Mouse (Mus musculus) urinary bladder, postnatal 4 days (tissue): ENCODE results near the gene Ndc1.

Experiments used
- DNase-seq, 2 experiments: peaks; one replicate each; pipeline ENCODE4 v3.0.0; 2021 to 2022; ENCODE audit warnings: low spot score in 2 of 2

Gene Ndc1

DNA sequence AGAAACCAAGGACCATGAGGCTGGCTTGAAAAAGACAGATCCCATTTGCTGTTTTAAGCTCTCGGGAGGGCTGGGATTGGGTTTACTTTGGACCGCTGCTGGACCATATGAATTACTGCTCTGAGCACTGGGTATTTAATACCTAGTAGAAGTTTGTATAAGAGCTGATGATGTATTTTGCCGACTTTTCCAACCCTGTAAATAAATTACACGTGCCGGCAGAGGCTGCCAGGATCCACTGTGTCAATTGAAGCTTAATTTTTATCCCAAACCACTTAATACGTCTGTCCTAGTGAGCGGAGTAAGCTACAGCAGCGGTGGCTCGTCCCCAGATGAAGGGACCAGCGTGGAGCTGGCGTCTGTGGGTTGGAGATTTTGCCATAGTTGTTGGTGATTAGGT lies 74.7 kb downstream of the Ndc1 start:
- no peak for DNase-seq

DNA sequence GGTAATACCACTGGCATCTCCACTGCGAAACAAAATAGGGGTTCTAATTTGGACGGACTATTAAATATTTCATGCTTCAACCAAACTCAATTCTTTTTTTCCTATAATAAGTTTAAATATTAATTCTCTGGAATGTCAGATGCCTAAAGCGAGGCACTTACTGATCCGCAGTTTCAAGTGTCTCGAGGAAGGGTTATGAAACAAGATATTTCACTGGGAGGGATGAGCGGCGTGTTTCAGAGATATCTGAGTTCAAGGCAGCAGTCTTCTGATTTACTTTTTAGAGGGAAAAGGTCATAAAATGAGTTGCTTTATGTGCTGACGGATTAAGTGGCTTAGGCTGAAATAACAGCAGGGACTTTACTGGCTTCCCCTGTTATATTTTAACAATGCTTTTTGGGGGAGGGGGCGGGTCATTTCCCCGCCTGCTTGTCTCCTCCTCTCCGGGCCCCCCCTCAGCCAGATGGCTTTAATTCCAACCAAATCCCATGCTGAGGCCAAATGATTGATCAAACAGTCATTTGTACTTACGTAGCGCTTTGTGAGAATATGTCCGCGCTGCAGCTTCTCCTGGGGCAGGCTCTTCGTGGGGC lies 75.4 kb downstream of the Ndc1 start:
- DNase-seq: no peak

DNA sequence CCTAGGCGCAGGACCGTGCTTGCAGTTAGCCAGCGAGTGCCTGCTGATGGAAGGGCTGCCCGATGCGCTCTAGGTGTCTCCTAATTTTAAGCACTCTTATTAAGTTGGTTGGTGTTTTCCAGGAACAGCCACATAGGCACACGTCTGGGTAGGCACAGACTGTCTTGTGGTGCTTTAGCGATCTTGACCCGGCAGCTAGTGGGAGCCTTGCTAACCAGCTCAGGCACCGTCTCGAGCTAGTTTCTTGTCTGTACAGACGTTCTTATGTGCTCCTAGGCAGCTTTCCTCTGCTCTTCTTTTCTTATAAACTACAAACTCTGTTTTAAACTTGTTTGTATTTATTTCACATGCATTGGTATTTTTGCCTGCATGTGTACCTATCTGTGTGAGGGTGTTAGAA lies 76.0 kb downstream of the Ndc1 start:
- DNase-seq: no peak

DNA sequence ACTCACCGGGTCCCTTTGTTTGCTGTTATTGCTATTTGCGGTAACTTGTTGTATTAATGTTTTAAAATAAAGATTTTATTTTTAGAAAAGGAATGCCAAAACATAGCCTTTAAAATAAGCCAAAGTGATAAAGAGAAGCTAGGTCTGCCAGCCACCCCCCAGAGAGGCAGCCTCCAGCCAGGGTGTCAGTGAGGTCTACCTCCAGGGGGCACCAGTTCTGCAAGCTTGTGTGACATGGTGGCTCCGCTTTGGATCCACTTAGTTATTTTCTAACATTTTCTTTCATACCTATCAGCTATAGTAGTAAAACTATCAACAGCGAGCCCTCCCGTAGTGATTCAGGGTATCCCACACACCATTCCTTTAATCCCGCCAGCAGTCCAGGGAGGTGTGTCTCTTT lies 80.9 kb downstream of the Ndc1 start:
- DNase-seq: no peak

DNA sequence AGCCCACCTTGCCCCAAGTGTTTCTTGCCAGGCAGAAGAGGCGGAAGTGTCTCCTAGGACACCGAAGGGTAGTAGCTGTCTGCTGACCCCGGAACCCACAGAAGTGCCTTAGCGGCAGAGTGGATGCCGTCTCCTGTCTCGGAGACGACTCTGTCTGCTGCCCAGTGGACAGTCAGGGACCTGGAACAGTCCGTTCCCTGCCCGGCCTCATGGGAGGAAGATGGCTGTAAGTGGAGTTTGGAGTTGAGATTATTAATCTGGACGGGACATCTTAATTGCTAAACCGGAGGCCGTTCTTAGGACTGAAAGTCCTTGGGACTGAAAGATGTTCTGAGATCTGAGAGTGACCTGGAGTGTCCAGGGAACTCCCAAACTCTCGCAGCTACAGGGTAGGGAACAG lies 81.9 kb downstream of the Ndc1 start:
- DNase-seq: no peak

DNA sequence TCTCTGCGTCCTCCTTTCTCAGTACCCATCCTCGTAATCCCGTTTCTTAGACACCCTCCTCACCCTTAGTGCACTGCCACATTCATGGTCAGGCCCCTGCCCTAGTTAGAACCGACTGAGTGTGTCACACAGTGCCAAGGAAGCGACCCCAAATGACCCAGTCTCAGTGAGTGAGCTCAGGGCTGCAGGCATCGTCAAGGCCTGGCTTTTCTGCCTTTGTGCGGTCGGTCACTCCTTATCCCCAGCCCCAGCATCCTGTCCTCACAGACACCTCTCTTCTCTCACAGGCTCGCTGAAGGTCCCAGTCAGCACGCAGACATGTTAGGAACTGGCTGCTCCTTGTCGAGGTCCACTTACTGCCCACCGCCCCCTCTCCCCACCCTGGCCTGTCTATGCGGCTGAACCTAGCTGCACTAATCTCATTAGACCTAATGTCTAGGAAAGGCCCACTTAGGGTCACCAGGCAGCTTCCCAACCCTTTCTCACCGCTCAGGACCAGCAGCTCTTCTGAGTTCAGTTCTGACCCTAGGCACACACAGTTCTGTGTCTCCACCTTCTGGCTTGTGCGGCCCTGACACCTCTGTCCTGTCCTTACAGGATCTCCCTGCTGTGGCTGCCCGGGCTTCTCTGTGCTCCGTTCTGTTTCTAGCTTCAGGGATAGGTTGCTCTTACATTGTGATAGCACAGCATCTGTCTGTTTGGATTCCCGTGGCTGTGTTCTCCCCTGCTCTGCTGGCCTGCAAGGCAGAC lies 84.9 kb downstream of the Ndc1 start:
- DNase-seq: no peak

DNA sequence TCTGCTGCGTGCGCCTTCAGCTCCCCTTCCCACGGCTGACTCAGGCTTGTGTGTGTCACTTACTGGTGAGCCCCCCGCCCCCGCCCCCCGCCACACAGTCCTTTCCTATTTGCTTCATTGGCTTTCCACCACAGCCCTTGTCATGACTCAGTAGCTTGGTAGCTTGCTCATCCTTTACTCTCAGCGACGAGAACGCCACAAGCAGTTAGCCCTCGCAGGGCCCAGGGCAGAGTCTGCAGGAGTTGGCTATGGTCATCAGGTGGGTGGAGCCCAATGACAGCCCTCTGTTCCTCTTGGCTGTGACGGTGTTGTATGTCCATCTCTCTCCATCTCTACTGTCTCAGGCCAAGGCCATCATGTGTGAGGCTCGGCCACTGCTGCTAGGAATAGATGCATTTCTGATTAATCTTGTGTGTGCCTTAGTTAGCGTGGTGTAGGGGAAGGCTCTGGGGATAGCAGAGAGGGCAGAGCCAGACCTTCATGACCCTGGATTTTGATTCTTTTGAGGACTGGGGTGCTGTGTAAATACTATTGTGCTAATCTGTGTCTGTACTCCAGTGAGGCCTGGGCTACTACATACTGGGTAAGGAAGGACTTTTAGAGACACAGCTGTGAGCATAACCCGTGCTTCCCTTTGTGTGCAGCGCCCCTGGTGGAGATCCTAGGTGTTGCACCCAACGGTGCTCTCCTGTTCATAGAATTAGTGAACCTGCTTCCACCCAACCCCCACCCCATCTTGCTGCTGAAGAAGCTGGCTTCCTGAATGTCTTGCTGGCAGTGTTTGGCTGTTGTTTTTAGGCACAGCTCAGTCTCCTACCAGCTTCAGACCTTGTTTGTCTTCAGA lies 85.8 kb downstream of the Ndc1 start:
- peak; percentile 73 to 93 for DNase-seq

DNA sequence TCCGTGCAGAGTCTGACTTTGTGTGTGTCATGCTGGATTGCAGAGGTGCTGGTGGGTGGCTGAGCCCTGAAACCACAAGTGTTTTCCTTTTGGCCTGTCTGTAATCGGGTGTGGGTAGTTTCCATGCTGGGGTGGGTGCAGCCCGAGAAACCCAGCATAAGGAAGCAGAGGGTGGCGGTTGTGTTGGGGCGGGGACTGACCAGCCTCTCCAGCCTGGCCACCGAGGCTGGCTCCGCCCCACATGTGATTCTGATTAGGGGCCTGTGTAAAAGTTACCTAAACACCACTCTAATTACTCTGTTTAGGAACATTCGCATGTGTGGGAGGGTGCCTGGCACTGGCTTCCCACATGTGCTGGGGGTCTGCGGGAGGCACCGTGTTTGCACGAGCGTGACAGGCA lies 90.0 kb downstream of the Ndc1 start:
- no peak for DNase-seq

DNA sequence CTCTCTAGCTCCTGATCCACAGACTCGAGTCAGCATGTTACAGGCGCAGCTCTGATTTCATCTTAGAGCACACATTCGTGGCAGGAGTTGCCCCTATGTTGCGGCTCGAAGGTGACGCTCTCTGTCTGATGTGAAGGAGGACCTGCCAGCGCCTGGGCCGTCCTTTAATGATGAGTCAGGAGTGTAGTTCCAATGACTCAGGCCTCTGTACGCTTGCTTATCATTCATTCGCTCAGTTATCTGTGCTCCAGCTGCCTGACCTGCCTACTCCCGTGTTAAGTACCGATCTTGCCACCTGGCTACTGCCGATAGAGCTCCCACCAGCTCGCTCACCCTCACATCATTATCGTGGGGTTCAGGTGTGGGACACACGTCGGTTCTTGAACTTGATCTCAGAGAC lies 91.3 kb downstream of the Ndc1 start:
- no peak for DNase-seq

DNA sequence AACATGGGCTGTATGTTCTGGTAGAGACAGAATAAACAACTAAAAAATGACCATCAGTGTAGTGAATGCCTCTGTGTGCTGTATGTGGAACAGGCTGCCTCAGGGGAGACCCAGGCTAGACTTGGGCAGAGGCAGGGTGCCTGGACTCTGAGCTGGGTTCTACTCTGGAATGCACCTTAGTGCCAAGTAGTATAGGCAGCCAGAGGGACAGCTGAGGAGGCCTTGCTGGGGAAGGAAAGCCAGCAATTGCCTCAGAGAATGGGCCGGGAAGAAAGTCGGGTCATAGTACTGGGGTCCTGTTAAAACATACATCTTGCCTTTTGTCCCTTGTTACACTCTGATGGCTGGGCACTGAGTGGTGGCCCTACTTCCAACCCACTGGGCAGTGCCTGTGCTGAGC lies 91.9 kb downstream of the Ndc1 start:
- DNase-seq: no peak

DNA sequence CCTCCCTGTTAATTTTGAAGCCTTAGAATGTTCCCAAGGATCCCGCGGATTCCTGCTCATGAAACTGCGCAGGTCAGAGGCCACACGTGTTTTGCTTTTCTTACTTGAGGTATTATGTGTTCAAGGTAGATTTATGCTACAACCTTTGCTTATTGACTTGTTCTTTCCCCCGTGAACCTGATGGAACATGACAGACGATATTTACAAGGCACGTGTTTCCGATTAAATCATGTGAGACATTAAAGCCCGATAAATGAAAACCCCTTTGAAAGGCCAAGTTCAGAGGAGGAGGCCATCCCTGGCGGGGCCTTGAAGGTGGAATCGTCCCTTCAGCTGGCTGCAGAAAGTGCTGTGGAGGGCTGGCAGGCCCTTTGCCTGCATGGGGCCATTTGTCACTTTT lies 92.9 kb downstream of the Ndc1 start:
- no peak for DNase-seq
